Mouse (Mus musculus) urinary bladder, postnatal 0 days (tissue): ENCODE results near the gene Pnpla2. TPM values are rescaled to one million over a fixed set of nuclear protein-coding genes. Genes with fewer than 3 reads are reported as not detected.

Source experiments
- polyA plus RNA-seq: library from polyadenylated mRNA; unstranded; fragments of >200 nt; fragmentation: Nextera tagmentation; extraction: Ambion mirVana; gene quantifications from 2 replicates; pipeline ENCODE4 v1.2.1, GENCODE M21; 2015

The Pnpla2 gene
- polyA plus RNA-seq, result 57.6 and 61.7 TPM in 2 replicates

GRCm38 (mm10) chr7:141454967-141455551, at the start of gene Pnpla2:
TSS of gene Pnpla2 (plus strand) at chr7:141455198.

GRCm38 (mm10) chr7:141413809-141414584, 41.0 kb upstream of the Pnpla2 start, which contains the start of gene Gatd1:
TSS of gene Gatd1 (minus strand) at chr7:141414136.

GRCm38 (mm10) chr7:141429310-141429709, 25.7 kb upstream of the Pnpla2 start, which contains the start of gene Cend1:
TSS of gene Cend1 (minus strand) at chr7:141429491.

GRCm38 (mm10) chr7:141437178-141438120, 17.5 kb upstream of the Pnpla2 start, which contains the start of gene Slc25a22:
TSS of gene Slc25a22 (minus strand) at chr7:141437892.

GRCm38 (mm10) chr7:141443828-141444237, 11.2 kb upstream of the Pnpla2 start, which contains the start of gene Pidd1:
TSS of gene Pidd1 (minus strand) at chr7:141444025.

GRCm38 (mm10) chr7:141447110-141447991, 7.6 kb upstream of the Pnpla2 start, which contains the start of gene Rplp2:
TSS of gene Rplp2 (plus strand) at chr7:141447370.

GRCm38 (mm10) chr7:141460391-141461113, 5.6 kb downstream of the Pnpla2 start, which contains the start of gene Cracr2b:
TSS of gene Cracr2b (plus strand) at chr7:141461094.

GRCm38 (mm10) chr7:141467230-141468030, 12.4 kb downstream of the Pnpla2 start, which contains the start of gene Cd151:
TSS of gene Cd151 (plus strand) at chr7:141467392.

GRCm38 (mm10) chr7:141475011-141475804, 20.2 kb downstream of the Pnpla2 start, which contains the start of the genes Polr2l and Tspan4:
TSS of gene Polr2l (minus strand) at chr7:141475132.
TSS of gene Tspan4 (plus strand) at chr7:141475240.

Other genes with a start within 250 kb of the Pnpla2 start
- gene Lmntd2, start 241.1 kb upstream of the Pnpla2 start, polyA plus RNA-seq, result 1.4 and 1.7 TPM in 2 replicates
- 72.5 and 76.7 TPM in 2 replicates for gene Rassf7, start 239.3 kb upstream of the Pnpla2 start, polyA plus RNA-seq
- gene Phrf1, start 226.4 kb upstream of the Pnpla2 start, polyA plus RNA-seq, result 27.5 and 28.3 TPM in 2 replicates
- gene Irf7, start 188.7 kb upstream of the Pnpla2 start, polyA plus RNA-seq, result 11.5 and 15.7 TPM in 2 replicates
- gene Cdhr5, start 178.4 kb upstream of the Pnpla2 start, polyA plus RNA-seq, result 0.06 TPM in 1 of 2 replicates, not detected in the other
- gene Sct, start 176.1 kb upstream of the Pnpla2 start, polyA plus RNA-seq, result 3.3 and 5.1 TPM in 2 replicates
- gene Drd4, start 163.2 kb upstream of the Pnpla2 start, polyA plus RNA-seq, result 0.31 and 0.36 TPM in 2 replicates
- gene Deaf1, start 127.5 kb upstream of the Pnpla2 start, polyA plus RNA-seq, result 30.4 and 32.7 TPM in 2 replicates
- gene Tmem80, start 127.5 kb upstream of the Pnpla2 start, polyA plus RNA-seq, result 22.8 and 26.0 TPM in 2 replicates
- 31.7 and 35.1 TPM in 2 replicates for gene Eps8l2, start 116.3 kb upstream of the Pnpla2 start, polyA plus RNA-seq
- 316 and 327 TPM in 2 replicates for gene Taldo1, start 63.0 kb upstream of the Pnpla2 start, polyA plus RNA-seq
- gene Gatd1, start 41.1 kb upstream of the Pnpla2 start, polyA plus RNA-seq, result 29.3 and 32.7 TPM in 2 replicates
- gene Cend1, start 25.7 kb upstream of the Pnpla2 start, polyA plus RNA-seq, result 1.6 and 2.1 TPM in 2 replicates
- gene Slc25a22, start 17.3 kb upstream of the Pnpla2 start, polyA plus RNA-seq, result 12.2 and 14.8 TPM in 2 replicates
- 2.6 and 3.3 TPM in 2 replicates for gene Pidd1, start 11.2 kb upstream of the Pnpla2 start, polyA plus RNA-seq
- 916 and 931 TPM in 2 replicates for gene Rplp2, start 7.8 kb upstream of the Pnpla2 start, polyA plus RNA-seq
- 9.8 and 10.0 TPM in 2 replicates for gene Cracr2b, start 5.9 kb downstream of the Pnpla2 start, polyA plus RNA-seq
- 36.5 and 40.4 TPM in 2 replicates for gene Cd151, start 12.2 kb downstream of the Pnpla2 start, polyA plus RNA-seq
- 49.9 and 56.6 TPM in 2 replicates for gene Polr2l, start 19.9 kb downstream of the Pnpla2 start, polyA plus RNA-seq
- gene Tspan4, start 20.0 kb downstream of the Pnpla2 start, polyA plus RNA-seq, result 120 and 142 TPM in 2 replicates
- 20.8 and 21.2 TPM in 2 replicates for gene Chid1, start 84.7 kb downstream of the Pnpla2 start, polyA plus RNA-seq
- 49.7 and 53.0 TPM in 2 replicates for gene Ap2a2, start 107.0 kb downstream of the Pnpla2 start, polyA plus RNA-seq
- 0.12 and 0.13 TPM in 2 replicates for gene Muc6, start 200.1 kb downstream of the Pnpla2 start, polyA plus RNA-seq
- 0.29 and 0.60 TPM in 2 replicates for gene Muc2, start 235.1 kb downstream of the Pnpla2 start, polyA plus RNA-seq